Mouse (Mus musculus): ENCODE measurements around the gene Pold1.

The Pold1 gene

DNA sequence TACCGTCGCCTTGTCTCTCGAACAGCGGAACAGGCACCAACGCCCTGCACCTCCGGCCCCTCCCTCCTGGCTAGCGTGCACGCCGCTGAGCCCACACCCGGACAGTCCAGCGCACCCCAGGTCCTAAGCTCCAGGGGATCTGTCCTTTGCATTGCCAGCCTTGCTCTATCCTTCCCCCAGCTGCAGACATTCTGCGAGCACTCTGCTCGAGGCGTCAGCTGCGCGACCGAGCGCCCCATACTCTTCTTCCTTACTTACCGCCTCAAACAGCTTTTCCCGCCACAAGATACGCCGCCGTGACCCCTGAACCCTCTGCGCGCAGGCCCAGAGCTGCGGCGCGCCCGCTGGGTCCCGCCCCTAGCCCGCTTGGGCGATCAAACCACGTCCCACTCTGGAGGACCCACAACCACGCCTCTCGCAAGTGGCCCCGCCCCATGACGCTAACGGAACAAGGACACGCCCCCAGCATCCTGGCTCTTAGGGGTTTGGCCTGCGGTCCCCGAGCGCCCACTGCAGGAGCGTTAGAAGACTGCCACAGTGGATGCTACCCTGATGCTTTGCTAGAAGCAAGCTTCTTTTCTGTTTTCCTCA, at the start of gene Pold1:
Gene Pold1, minus strand, starts transcription at position 353 of the 591 bp plus-strand sequence.
- DNase-seq (ENCODE audit: low spot score in 2 of 2), result peak; percentile 97 to 100

DNA sequence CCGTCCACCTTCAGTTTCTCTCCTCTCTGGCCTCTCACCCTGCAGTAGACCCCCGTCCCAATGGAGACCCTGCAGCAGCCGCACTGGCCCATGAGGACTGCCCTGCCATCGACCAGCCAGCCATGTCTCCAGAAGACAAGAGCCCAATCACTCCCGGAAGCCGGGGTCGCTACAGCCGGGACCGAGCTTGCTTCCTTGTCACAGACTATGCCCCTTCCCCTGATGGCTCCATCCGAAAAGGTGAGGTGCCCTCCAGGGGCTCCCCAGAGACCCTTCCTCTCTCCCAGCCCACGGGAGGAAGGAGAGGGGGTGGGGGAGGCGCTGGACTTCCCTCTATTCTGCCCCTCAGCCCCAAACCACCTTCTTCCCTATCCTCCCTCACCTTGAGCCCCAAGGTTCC, 49.7 kb upstream of the Pold1 start:
- DNase-seq (ENCODE audit: low spot score in 2 of 2), result no peak

DNA sequence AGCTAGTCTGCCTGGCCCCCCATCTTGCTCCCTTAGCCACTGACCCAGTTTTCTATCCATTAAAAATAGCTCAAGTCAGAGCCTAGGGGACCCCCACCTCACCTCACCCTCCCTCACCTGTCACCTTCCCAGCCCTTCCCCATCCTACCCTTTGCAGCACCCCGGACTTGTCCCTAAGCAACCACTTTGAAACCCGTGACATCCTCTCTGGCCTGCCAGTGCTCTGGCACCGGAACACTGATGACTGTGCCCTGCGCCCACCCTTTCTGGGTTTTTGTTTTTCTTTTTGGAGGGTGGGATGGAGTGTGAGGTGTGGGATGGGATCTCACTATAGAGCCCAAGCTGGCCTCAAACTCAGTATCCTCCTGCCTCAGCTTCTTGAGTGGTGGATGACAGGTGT, 49.0 kb upstream of the Pold1 start:
- no peak for DNase-seq (ENCODE audit: low spot score in 2 of 2)

GRCm38 (mm10) chr7:44596996-44597538, 48.4 kb upstream of the Pold1 start:
- DNase-seq (ENCODE audit: low spot score in 2 of 2), result no peak

GRCm38 (mm10) chr7:44596051-44596450, 47.4 kb upstream of the Pold1 start:
- no peak for DNase-seq (ENCODE audit: low spot score in 2 of 2)

- no peak for DNase-seq (ENCODE audit: low spot score in 2 of 2)
Observed at GRCm38 (mm10) chr7:44595131-44595561, 46.5 kb upstream of the Pold1 start.

DNA sequence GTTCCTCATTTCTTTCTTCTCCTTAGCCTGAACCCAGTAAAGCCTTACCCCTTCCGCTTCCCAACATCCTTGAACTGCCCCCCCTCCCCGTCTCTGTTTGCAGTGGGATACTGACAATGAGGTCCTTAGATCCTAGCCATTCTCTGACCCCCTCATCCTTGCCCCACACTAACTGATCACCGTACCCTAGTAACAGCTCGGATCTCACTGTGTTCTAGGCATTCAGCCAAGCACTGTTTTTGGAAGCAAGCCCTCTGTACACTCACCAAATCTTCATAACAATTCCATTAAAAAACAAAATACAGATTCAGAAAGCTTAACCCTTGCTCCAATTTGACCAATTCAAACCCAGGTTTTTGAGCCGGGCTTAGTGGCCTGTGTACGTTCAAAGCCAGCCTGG, 45.6 kb upstream of the Pold1 start:
- peak in 1 of 2 experiments; percentile 61 for DNase-seq (ENCODE audit: low spot score in 2 of 2)

GRCm38 (mm10) chr7:44593775-44594174, 45.1 kb upstream of the Pold1 start:
- peak in 1 of 2 experiments; percentile 87 for DNase-seq (ENCODE audit: low spot score in 2 of 2)

- DNase-seq (ENCODE audit: low spot score in 2 of 2), result no peak
Observed at GRCm38 (mm10) chr7:44593051-44593450, 44.4 kb upstream of the Pold1 start.

DNA sequence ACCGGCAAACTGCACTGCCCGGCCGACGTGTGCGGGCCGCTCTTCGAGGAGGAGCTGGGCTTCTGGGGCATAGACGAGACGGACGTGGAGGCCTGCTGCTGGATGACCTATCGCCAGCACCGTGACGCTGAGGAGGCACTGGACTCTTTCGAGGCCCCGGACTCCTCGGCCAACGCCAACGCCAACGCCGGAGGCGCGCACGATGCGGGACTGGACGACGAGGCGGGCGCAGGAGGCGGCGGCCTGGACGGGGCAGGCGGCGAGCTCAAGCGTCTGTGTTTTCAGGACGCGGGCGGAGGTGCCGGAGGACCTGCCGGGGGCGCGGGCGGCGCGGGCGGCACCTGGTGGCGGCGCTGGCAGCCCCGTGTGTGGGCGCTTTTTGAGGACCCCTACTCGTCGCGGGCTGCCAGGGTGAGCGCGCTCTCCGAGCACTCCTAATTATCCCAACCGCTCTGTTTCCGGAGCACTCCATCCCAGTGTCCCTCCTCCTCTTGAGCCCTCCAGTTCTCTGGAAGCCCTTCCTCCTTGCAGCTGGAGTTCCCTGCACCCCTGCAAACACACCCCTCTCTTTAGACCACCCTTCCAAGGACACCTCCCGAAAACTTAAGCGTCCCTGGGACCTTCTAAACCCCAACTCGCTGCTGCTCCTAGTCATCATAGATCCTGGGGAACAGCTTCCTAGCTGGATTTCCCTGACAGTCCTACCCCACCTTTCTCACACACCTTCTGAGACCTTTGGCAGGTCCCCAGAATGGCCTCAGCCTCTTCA, 42.9 kb upstream of the Pold1 start:
- no peak for DNase-seq (ENCODE audit: low spot score in 2 of 2)

DNA sequence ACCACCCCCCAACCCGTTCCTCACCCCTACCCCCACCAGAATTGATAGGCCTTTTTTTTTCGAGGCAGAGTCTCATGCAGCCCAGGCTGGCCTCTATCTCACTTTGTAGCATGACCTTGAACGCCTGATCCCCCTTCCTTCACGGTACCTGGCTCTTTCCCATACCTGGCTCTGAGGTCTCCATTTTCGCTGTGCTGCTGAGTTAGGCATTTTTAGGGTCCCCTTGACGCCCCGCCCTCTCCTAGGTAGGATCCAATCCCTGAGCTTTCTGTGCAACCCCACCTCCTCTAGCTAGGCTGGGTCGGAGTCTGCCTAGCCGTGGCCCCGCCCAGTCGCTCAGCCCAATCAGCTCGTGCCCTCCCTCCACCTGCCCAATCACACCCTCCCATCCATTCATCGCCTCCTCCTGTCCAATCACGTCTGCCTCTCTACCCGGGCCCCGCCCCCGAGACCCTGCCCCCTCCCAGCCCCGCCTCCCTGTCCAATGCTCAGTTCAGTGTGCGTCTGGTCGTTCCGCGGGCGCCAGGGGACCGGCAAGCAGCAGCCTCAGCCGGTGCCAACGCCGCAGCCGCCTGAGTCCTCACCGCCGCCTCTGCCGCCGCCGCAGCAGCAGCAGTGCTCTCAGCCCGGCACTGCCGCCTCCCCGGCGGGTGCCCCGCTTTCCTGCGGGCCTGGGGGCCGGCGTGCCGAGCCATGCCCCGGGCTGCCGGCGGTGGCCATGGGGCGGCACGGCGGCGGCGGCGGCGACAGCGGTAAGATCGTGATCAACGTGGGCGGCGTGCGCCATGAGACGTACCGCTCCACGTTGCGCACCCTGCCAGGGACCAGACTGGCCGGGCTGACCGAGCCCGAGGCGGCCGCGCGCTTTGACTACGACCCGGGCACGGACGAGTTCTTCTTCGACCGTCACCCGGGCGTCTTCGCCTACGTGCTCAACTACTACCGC, 42.0 kb upstream of the Pold1 start, which contains the start of gene Kcnc3:
Gene Kcnc3, plus strand, starts transcription at position 263 of the 946 bp plus-strand sequence.
- DNase-seq (ENCODE audit: low spot score in 2 of 2), result peak; percentile 95

GRCm38 (mm10) chr7:44589946-44590345, 41.3 kb upstream of the Pold1 start:
- DNase-seq (ENCODE audit: low spot score in 2 of 2), result no peak

DNA sequence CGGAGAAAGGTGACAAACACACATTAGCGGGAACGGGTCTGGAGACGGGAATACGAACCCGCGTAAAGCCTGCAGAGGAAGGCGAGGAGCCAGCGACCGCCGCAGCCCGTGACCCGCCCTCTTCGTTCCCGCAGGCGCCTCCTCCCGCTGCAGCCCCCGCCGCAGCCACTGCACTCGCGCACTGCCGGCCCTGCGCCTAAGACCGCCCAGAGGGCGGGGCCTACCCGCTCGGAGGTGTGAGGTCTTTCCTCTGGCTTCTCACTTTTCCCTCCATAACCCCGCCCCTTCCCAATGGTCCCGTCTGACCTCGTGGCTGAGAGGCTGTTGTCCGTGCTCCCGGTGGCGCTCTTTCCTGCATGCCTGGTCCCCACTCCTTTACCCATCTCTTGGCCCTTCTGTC, 40.5 kb upstream of the Pold1 start:
- peak in 1 of 2 experiments; percentile 73 for DNase-seq (ENCODE audit: low spot score in 2 of 2)

DNA sequence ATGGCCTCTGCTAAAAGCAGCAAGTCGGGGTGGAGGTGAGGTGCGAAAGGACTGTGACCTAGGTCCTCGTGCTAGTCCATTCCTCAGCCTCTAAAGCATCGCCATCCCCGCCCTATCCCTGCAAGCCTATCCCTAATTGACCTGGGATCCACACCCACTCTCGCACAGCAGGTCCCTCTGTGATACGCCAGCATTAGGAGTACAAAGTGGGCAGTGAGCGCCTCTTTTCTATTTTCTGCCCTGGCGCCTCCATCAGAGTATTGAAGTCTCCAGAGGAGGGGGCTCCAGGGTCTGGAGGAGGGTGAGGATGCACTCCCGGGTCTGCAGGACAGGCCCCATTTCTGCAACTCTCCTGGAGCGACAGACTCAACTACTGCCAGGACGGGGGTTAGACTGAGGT, 39.7 kb upstream of the Pold1 start:
- DNase-seq (ENCODE audit: low spot score in 2 of 2), result no peak

DNA sequence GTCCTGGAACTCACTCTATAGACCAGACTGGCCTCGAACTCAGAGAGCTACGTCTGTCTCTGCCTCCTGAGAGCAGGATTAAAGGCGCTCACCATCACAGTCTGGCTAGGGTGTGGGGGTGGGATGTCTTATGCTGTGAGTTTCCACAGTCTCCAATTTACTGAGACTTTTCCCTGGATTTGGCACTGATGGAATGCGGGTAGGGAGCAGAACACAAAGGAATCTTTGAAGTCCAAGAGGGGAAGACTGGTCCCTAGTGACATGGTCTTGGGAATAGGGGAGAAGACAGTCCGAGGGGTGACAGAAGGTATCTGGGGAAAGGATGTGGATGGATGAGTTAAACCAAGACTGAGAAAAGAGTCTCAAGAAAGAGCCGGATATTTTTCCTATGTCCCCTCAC, 39.0 kb upstream of the Pold1 start:
- no peak for DNase-seq (ENCODE audit: low spot score in 2 of 2)

GRCm38 (mm10) chr7:44586930-44587329, 38.3 kb upstream of the Pold1 start:
- peak in 1 of 2 experiments; percentile 85 for DNase-seq (ENCODE audit: low spot score in 2 of 2)

GRCm38 (mm10) chr7:44586518-44586917, 37.9 kb upstream of the Pold1 start:
- peak in 1 of 2 experiments; percentile 82 for DNase-seq (ENCODE audit: low spot score in 2 of 2)

DNA sequence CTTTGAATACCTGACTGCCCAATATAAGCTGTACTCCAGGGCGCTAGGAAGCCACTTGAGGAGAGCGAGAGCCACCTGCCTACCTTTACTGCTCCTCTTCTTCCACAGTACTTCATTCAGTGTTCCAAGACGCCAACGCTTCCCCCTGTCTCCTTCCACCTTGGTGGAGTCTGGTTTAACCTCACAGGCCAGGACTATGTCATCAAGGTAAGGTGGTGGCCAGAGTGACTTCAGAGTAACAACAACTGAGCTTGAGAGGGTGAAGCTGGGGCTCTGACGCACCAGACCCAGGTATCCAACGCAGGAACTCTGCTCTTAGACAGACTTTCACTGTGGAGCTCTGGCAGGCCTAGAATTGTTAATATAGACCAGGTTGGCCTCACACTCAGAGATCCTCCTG, 37.0 kb upstream of the Pold1 start:
- no peak for DNase-seq (ENCODE audit: low spot score in 2 of 2)

GRCm38 (mm10) chr7:44584921-44585320, 36.3 kb upstream of the Pold1 start:
- no peak for DNase-seq (ENCODE audit: low spot score in 2 of 2)

GRCm38 (mm10) chr7:44584265-44584804, 35.7 kb upstream of the Pold1 start:
- no peak for DNase-seq (ENCODE audit: low spot score in 2 of 2)

- no peak for DNase-seq (ENCODE audit: low spot score in 2 of 2)
Observed at GRCm38 (mm10) chr7:44583146-44583545, 34.5 kb upstream of the Pold1 start.

- no peak for DNase-seq (ENCODE audit: low spot score in 2 of 2)
Observed at GRCm38 (mm10) chr7:44582709-44583108, 34.1 kb upstream of the Pold1 start.

Data from left cerebral cortex, adult 9 months (tissue).